Mouse (Mus musculus) megakaryocyte, embryonic 14.5 days (primary cell): ENCODE results near the gene Strbp.

Experiments
- FLI1 ChIP-seq: IDR thresholded peaks from 2 replicates; pipeline ENCODE4 v1.6.1; 2012; ENCODE audit warnings: low read length, inconsistent platforms, mixed read lengths
- GATA1 ChIP-seq: IDR thresholded peaks from 3 replicates; pipeline ENCODE4 v1.6.1; 2012; ENCODE audit warnings: mixed read lengths, low read length, inconsistent platforms, borderline replicate concordance

DNA sequence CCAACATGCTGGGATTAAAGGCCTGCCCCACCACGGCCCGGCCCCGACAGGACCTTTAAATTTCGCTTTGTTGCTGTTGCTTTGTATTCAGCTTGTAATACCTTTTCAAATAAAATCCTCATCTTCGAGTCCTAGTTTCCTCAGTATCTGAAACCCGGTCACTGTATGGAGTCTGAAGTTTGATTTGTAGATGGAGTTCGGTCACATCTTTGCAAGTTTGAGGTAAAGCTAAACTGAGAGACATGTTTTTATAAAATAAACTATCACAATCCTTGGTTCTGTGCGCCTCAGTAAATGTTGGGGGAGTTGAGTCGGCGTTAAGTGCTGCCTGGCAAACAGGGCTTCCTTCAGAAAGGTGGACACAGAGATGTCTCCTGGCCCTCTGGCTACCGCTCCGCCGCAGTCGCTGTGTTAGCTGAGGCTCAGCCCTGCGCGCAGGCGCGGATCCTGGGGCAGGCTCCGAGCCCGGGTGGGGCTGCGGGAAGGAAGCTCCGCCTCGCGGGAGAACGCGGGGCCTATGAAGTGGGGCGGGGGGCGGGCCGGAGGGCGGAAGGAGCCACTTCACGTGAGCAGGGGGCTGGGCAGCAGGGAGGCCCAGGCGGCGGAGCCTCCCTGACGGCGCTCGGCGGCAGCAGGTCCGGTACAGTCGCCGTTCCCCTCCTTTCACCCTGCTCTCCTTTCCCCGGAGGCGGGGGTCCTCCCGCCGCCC lies 251.8 kb downstream of the Strbp start:
- TF ChIP-seq GATA1: no peak
- no peak for TF ChIP-seq FLI1
